ENCODE assay signal across 17 mouse cellular contexts in genomic region chr2:6060071-6060804, GRCm38 (mm10).
"Had no signal": no experiment of that assay in that cellular context is flagged by ENCODE, and none has a peak within 500 bp of the region (broad histone marks: within the 10 kb centered on the region; RNA-seq: fewer than 3 reads in every experiment).

No protein-coding gene starts in this region.

- H3K9me3 ChIP-seq: lung, embryonic 15.5 days; midbrain, embryonic 12.5 days; neural tube, embryonic 12.5 days; stomach, embryonic 15.5 days had no signal

- H3K4me3 ChIP-seq: lung, embryonic 15.5 days; megakaryocyte, embryonic 14.5 days; midbrain, embryonic 12.5 days; neural tube, embryonic 12.5 days; stomach, embryonic 15.5 days had no signal

- H3K27ac ChIP-seq: lung, embryonic 15.5 days; macrophage; midbrain, embryonic 12.5 days; neural tube, embryonic 12.5 days; stomach, embryonic 15.5 days; stomach, postnatal 0 days had no signal

- DNase-seq: liver, postnatal 0 days; lung, adult 2 months; lung, postnatal 14 days; lung, postnatal 36 days; midbrain, embryonic 14.5 days; right cerebral cortex, postnatal 14 days; thymus, adult 2 months; thymus, postnatal 25 days; thymus, postnatal 4 days had no signal

- H3K9ac ChIP-seq: liver, postnatal 0 days; lung, embryonic 15.5 days; midbrain, embryonic 12.5 days; neural tube, embryonic 12.5 days; stomach, embryonic 15.5 days had no signal

- H3K27me3 ChIP-seq: lung, embryonic 15.5 days; midbrain, embryonic 12.5 days; neural tube, embryonic 12.5 days; stomach, embryonic 15.5 days had no signal

- H3K4me1 ChIP-seq: lung, embryonic 15.5 days; midbrain, embryonic 12.5 days; neural tube, embryonic 12.5 days; stomach, embryonic 15.5 days had no signal

- ATAC-seq: liver, postnatal 0 days; lung, postnatal 0 days had no signal
